Mouse (Mus musculus): ENCODE data around the gene Phkg2.
A peak's percentile ranks its signal among the peaks of the same experiment; 100 is the strongest.

The Phkg2 gene

DNA sequence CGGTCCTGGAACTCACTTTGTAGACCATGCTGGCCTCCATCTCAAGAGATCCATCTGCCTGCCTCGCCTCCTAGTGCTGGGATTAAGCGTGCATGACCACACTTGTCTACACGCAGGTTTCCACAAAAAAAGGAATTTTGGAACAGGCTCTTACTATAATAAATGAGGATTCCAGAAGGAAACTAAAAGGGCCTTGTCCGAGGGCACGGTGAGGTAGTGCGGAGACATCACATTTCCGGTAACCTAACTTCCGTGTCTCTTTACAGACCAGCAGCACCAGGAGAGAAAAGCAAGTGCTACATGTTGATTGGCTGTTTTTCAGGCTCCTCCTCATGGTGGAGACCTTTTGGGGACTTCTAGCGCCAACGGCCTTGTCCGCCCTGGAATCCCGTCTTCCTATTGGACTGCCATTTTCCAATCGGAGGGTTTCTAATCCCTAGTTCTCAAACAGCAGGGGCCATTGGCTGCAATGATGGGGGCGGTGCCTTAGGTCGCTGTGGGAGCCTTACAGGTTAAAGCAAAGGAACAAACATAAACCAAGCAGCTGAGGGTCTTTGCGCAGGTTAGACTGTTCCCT lies at the start of gene Phkg2:
Gene Phkg2 (plus strand): TSS at position 446 of the 577 bp plus-strand sequence.
- peak; percentile 90 to 91 for DNase-seq

DNA sequence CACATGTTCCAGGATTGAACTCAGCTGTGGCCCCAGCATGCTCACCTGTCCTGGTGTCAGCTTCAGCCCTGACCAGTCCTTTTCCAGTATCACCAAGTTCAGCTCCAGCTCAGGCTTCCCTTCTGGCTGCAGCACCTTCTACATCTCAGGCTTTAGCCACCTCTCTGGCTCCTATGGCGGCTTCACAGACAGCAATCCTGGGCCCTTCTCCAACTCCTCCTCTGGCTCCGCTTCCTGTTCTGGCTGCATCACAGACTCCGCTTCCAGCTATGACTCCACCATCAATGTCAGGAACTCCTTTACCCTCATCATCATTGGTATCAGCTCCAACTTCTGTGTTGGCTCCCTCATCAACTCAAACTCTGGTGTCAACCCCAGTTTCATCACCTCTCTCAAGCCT lies 31.5 kb upstream of the Phkg2 start:
- DNase-seq = peak; percentile 40 to 44

GRCm38 (mm10) chr7:127549116-127549835 lies 23.9 kb upstream of the Phkg2 start:
- peak; percentile 92 to 95 for DNase-seq

DNA sequence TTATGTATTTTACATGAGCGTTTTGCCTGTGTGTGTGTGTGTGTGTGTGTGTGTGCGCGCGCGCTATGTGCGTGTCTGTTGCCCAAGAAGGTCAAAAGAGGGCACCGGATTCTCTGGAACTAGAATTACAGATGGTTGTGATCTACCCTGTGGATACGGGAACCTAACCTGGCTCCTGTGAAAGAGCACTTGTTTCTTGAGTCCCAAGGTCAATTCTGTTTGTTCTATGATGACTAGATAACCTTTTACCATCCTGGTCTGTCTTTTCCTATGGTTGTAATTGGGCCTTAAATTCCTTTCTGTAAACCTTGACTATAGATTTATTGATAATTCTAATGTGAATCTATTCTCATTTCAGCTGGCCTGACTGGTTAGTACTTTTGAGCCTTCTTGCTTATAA lies 21.6 kb upstream of the Phkg2 start:
- no peak for DNase-seq

GRCm38 (mm10) chr7:127560580-127560979 lies 12.6 kb upstream of the Phkg2 start:
- DNase-seq = no peak

- DNase-seq = peak; percentile 43 to 56
These were observed 11.7 kb upstream of the Phkg2 start, which contains the start of gene Tmem265 for GRCm38 (mm10) chr7:127561340-127561858. Tmem265 (plus strand) TSS chr7:127561390.

- peak; percentile 96 to 98 for DNase-seq
These were observed 8.6 kb upstream of the Phkg2 start for GRCm38 (mm10) chr7:127564381-127565150.

DNA sequence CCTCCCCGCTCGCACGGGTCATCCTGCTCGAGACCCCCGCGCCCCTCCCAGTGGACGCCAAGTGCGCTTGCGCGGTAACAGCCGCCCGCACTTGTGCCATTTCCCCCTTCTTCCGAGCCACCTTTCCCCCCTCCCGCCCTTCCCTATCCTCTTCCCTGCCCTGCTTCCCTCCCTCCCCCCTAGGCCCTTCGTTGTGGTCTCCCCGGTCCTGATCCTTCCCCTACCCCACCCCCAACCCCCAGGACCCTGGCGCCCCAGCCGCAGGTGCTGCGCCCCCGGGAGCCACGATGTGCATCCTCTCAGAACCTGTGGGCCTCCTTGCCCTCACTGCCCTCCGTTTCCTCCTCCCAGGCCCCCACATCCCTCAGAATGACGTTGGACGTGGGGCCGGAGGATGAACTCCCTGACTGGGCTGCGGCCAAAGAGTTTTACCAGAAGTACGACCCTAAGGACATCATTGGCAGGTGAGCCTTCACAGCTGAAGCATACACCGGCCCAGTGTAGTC lies 416 bp downstream of the Phkg2 start:
- DNase-seq = peak; percentile 59 to 70

- no peak for DNase-seq
These were observed 975 bp downstream of the Phkg2 start for GRCm38 (mm10) chr7:127574115-127574514.

DNA sequence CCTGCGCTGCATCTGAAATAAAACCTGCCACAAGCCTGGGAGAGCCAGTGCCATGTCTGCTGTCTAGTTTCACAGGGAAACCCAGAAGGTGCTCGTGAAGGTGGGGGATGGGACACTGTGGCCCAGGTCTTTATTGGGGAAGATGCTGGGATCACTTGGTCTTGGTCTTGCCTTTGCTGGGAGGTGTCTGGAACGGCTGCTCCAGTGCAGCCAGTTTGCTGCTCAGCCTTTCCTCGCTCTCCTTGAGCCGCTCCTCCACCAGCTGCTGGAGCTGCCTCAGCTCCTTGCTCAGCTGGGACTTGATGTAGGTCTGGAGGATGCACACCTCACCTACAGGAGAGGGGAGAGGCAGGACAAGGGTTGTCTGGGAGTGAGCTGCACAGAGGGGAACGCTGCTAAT lies 10.1 kb downstream of the Phkg2 start:
- no peak for DNase-seq

GRCm38 (mm10) chr7:127585031-127585430 lies 11.9 kb downstream of the Phkg2 start:
- DNase-seq = no peak

DNA sequence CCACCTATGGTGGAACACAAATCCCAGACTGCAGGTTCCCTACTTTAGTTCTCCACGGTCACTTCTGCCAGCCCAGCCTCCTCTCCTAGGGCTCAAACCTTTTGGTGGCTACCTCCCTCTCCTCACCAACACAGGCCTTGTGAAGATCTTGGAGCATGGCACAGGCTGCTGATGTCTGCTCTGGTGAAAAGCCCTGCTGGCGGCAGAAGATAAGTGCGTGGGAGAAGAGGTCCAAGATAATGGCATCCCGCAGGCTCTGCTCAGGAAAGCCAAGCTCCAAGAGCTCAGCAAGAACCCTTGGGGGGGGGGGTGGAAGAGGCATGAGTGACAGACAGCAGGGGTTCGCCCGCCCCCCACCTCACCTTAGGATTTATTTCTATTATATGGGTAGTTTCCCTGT lies 13.0 kb downstream of the Phkg2 start:
- DNase-seq = no peak

GRCm38 (mm10) chr7:127587196-127587595 lies 14.1 kb downstream of the Phkg2 start:
- no peak for DNase-seq

DNA sequence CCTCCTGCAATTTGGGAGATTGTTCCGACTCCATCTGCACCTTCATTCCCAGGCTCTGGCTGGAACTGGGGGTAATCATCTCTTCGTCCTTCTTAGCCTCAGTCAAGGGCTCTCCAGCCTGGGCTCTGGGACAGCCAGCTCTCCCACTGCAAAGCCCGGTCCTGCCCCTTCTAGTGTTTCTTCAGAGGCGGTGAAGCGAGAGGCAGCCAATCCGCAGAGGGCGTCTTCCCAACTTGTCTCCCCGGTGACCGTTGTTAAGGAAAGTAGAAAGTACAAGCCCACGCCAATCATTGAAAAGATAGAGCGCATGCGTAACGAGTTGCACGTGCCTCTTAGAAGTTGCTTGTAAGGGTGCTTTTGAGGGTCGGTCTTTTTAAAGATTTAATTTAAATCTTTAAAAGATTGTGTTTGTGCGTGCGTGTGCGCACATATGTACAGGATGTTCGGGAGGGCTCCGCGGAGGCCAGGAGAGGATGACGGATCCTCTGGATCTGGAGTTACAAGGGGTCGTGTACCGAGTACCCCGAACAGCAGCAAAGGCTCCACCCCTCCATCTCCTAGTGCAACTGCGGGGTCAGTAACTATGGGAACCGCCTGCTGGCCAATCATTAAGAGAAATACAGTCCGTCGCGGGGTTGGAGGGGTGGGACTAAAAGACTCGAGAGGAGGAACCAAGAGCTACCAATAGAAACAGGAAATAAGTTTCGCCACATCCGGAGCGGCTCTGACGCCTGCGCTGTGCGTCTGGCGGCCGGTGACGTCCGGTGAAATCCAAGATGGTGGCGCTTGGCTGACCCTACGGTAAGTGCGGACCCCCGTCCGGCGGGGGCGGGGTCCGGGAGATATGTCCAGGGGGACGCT lies 15.1 kb downstream of the Phkg2 start, which contains the start of the genes Ccdc189 and Rnf40:
Gene Ccdc189 (minus strand): TSS at position 585 of the 861 bp plus-strand sequence.
Gene Rnf40 (plus strand): TSS at position 757 of the 861 bp plus-strand sequence.
- peak; percentile 91 for DNase-seq

DNA sequence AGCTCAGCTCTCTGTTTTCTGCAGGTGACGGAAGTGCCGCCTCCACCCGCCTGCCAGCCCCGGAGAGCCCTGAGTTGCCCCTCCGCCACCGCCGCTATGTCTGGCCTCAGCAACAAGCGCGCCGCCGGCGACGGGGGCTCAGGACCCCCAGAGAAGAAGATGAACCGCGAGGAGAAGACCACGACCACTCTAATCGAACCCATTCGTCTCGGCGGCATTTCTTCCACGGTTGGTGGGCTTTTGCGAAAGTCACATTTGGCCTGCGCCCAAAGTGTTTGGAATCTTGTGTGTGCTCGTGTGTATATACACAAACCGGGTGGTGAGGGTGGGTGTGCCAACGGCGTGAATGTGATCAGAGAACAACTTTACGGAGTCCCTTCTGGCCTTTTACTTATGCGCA lies 15.8 kb downstream of the Phkg2 start:
- peak in 1 of 2 experiments; percentile 60 for DNase-seq

DNA sequence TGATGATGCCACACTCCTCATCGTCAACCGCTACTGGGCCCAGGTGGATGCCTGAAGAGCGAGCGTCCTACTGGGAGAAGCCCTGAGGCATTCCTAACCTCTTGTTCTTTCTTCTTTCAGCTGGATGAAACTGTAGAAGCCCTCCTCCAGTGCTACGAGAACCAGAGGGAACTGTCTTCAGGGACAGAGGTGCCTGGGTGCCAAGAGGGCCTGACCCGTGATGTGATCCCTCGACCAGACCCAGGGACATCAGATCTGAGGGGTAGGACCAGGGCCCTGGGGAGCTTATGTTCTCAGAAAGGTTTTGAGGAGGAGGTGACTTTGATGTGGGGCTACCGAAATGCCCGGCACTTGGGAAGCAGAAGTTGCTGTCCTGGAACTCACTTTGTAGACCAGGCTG lies 16.5 kb downstream of the Phkg2 start:
- DNase-seq = no peak

DNA sequence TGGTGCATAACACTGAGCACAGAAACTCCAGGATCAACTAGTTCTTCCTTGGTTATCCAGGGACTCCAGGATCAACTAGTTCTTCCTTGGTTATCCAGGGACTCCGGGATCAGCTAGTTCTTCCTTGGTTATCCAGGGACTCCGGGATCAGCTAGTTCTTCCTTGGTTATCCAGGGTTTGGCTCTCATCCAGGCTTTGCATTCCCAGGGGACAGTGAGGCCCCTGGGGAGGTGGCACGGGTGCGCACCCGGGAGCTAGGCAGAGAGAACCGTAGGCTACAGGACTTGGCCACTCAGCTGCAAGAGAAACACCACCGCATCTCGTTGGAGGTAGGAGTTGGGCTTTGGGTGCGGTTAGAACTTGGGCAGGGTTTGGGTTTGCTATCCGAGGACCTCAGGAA lies 18.0 kb downstream of the Phkg2 start:
- DNase-seq = peak in 1 of 2 experiments; percentile 32

DNA sequence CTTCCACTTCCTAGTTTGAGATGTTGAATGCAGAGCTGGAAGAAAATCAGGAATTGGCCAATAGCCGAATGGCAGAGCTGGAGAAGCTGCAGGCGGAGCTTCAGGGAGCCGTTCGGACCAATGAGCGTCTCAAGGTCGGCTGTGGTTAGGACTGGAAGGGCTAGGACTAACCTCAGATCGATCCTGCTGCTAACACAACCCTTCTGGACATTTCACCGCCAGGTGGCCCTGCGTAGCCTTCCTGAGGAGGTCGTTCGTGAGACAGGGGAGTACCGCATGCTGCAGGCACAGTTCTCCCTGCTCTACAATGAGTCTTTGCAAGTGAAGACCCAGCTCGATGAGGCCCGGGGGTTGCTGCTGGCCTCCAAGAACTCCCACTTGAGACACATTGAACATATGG lies 19.4 kb downstream of the Phkg2 start:
- no peak for DNase-seq

DNA sequence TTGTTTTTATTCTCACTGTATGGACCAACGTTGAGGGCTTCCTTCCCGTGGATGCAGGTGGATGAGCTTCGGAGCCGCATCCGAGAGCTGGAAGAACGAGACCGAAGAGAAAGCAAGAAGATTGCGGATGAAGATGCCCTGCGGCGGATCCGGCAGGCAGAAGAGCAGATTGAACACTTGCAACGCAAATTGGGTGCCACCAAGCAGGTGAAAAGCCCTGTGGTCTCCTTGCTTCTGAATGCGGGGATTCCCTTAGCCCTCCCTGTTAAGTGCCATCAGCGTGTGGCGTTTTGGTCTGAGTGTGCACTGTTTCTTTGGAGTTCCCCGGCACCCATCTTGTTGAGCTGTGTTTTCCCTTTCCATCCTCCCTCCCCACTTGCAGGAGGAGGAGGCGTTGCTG lies 23.6 kb downstream of the Phkg2 start:
- DNase-seq = no peak

- no peak for DNase-seq
These were observed 27.5 kb downstream of the Phkg2 start for GRCm38 (mm10) chr7:127600612-127601011.

GRCm38 (mm10) chr7:127601735-127602134 lies 28.6 kb downstream of the Phkg2 start:
- no peak for DNase-seq

GRCm38 (mm10) chr7:127602903-127603302 lies 29.8 kb downstream of the Phkg2 start:
- no peak for DNase-seq
